Mouse (Mus musculus) intestine, embryonic 15.5 days (tissue): ENCODE data around the gene Ghr. TPM values are rescaled to one million over a fixed set of nuclear protein-coding genes. Genes with fewer than 3 reads are reported as not detected.

Experiments
- ATAC-seq: fragments of 200-750 bp; cut with Nextera tagmentation; 2 replicates; pipeline ENCODE4 v1.8.0; 2017; ENCODE audit warnings: moderate TSS enrichment, moderate library complexity
- H3K27ac ChIP-seq: fragments of 300-500 bp; sonication (generic); 2 replicates; pipeline ENCODE4 v1.5.1; 2015; ENCODE audit warnings: mild to moderate bottlenecking, inconsistent platforms
- H3K27me3 ChIP-seq: fragments of 300-500 bp; sonication (generic); replicated peaks from 2 replicates; pipeline ENCODE4 v1.6.1; 2015; ENCODE audit warnings: inconsistent platforms
- H3K36me3 ChIP-seq: fragments of 300-500 bp; sonication (generic); 2 replicates; pipeline ENCODE4 v1.6.1; 2015; ENCODE audit warnings: inconsistent platforms
- H3K4me1 ChIP-seq: fragments of 300-500 bp; sonication (generic); replicated peaks from 2 replicates; pipeline ENCODE4 v1.6.1; 2015; ENCODE audit warnings: inconsistent platforms
- H3K4me2 ChIP-seq: fragments of 300-500 bp; sonication (generic); replicated peaks from 2 replicates; pipeline ENCODE4 v1.6.1; 2015; ENCODE audit warnings: mild to moderate bottlenecking, inconsistent platforms
- H3K4me3 ChIP-seq: fragments of 300-500 bp; sonication (generic); replicated peaks from 2 replicates; pipeline ENCODE4 v1.5.1; 2015; ENCODE audit warnings: inconsistent platforms
- H3K9ac ChIP-seq: fragments of 300-500 bp; sonication (generic); 2 replicates; pipeline ENCODE4 v1.6.1; 2015; ENCODE audit warnings: inconsistent platforms
- H3K9me3 ChIP-seq: fragments of 300-500 bp; sonication (generic); 2 replicates; pipeline ENCODE4 v1.6.1; 2016; ENCODE audit warnings: inconsistent platforms
- WGBS: fragments of 180-500 bp; shearing (Covaris S2); methylation state at CpG from one replicate; pipeline ENCODE4 v1.1.7; 2015; 5-methylcytosine and 5-hydroxymethylcytosine counted together
- polyA plus RNA-seq: library from polyadenylated mRNA; unstranded; fragments of >200 nt; fragmentation: Nextera tagmentation; extraction: Ambion mirVana; gene quantifications from 2 replicates; pipeline ENCODE4 v1.2.1, GENCODE M21; 2015

Gene Ghr
- polyA plus RNA-seq, 1 experiment from 2014 or later: 111 TPM

DNA sequence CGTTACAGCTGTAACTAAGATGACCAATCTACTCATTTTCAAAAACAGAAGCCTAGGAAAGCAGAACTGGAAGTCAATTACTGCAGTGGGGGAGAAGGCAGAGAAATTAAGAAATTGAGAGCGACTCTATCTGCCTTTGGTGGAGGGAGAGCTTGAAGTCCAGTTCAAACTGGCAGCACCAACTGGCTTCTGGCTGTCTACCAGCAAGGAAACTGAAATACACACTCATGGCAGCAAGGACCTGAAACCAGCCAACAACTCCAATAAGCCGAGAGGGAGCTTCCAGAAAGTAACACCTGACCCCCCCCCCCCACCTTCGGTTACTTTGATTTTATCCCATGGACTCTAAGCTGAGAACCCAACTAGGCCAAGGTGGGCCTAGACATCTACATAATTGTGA lies 114.1 kb downstream of the Ghr start:
- Histone ChIP-seq H3K9ac (no peak overlapping the region), H3K27ac (no peak overlapping the region), H3K27me3 (no peaks in the 10 kb centered on the region), H3K4me1 (peaks cover 5% of the 10 kb centered on the region; the same call in 1 of the 2 replicates), H3K4me2 (no peak overlapping the region), H3K9me3 (no peaks in the 10 kb centered on the region), H3K36me3 (no peaks in the 10 kb centered on the region), H3K4me3 (no peak overlapping the region)
- WGBS: 93% methylated on average over 4 of the region's 4 CpGs
- no peak for ATAC-seq

DNA sequence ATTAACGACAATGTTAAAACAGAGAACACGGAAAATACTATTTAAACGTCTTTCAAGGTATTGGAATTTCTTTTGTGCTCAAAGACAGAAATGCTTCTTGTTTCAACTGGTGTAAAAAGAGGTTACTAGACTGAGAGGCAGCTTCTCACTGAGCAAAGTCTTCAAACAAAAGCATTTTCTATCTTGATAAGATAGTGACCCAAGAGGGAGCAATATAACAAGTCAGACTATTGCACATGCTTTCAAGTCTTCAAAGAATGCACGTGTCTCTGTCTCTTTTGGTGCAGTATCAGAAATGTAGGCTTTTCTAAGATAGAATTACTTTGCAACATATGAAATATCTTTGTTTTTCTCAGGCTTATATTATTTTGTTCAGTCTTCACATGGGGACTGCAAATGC lies 116.7 kb downstream of the Ghr start:
- 66% methylated on average over 4 of the region's 4 CpGs for WGBS
- H3K4me3 ChIP-seq: no peak overlapping the region
- H3K27ac ChIP-seq: no peak overlapping the region
- H3K36me3 ChIP-seq: no peaks in the 10 kb centered on the region
- H3K9me3 ChIP-seq: no peaks in the 10 kb centered on the region
- H3K4me1 ChIP-seq: peaks cover 5% of the 10 kb centered on the region; the same call in 1 of the 2 replicates
- peak; percentile 54; the same call in 1 of the 2 replicates for ATAC-seq
- no peaks in the 10 kb centered on the region for H3K27me3 ChIP-seq
- no peak overlapping the region for H3K9ac ChIP-seq
- H3K4me2 ChIP-seq: no peak overlapping the region

DNA sequence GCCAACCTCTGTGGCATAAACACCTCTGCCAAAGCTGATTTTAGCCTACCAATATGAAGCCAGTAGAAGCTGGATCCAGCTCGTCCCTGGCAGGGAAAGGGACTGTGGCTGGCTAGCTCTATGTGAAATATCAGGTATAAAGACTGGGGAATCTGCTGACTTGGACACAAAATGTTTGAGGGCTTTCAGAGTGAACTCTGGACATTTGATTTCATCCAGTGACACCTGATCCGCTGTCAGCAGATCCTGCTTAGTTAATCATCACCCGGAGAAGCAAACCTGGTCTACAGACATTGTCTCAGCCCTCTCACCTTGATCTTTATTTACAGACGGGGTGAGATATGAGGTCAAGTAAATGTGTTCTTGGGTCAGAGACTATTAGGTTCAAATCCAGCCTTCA lies 118.5 kb downstream of the Ghr start:
- ATAC-seq: peak; percentile 92
- Histone ChIP-seq H3K9ac (no peak overlapping the region), H3K9me3 (no peaks in the 10 kb centered on the region), H3K27me3 (no peaks in the 10 kb centered on the region), H3K4me2 (no peak overlapping the region), H3K4me1 (peaks cover 5% of the 10 kb centered on the region; the same call in 1 of the 2 replicates), H3K27ac (peak overlapping the region; percentile 41), H3K4me3 (no peak overlapping the region), H3K36me3 (no peaks in the 10 kb centered on the region)
- 66% methylated on average over 4 of the region's 4 CpGs for WGBS

DNA sequence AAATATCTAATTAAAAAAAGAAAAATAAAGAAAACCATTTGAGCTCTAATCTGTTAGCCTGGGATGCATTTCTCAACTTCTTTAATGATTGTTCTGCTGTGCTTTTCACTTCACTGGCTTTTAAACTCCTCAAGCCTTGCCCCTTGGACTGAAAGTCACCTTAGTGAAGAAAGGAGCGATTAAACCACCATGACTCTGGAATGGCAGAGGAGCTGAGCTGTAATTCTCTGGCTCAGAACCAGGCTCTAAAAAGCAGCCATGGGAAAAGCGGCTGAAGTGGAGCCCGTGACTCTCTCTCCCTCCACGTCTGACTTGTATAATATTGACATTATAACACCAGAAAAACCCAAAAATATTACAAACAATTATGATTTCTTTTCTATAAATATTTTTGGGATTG lies 126.7 kb downstream of the Ghr start:
- H3K36me3 ChIP-seq: no peaks in the 10 kb centered on the region
- H3K4me1 ChIP-seq: no peaks in the 10 kb centered on the region
- ATAC-seq: no peak
- no peak overlapping the region for H3K4me3 ChIP-seq
- H3K9me3 ChIP-seq: no peaks in the 10 kb centered on the region
- no peak overlapping the region for H3K27ac ChIP-seq
- H3K27me3 ChIP-seq: no peaks in the 10 kb centered on the region
- H3K4me2 ChIP-seq: no peak overlapping the region
- H3K9ac ChIP-seq: no peak overlapping the region
- 78% methylated on average over 4 of the region's 4 CpGs for WGBS

DNA sequence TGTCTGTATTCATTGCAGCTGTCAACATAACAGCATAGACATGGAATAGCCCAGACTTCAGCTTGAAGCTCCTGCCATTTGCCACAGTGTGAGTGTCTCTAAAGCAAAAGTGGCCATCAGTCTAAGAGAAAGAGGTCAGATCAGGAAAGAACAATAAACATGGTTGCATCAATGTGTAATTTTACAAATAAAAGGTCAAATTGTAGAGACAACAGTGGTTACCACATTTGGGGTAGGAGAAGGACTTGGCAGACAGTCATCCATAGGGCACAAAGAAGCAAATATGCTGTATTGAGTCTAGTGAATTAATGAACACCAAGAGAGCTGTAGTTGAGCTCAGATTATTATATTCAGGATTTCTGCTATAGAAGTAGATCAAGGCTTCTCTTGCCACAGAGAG lies 127.7 kb downstream of the Ghr start:
- H3K4me2 ChIP-seq: no peak overlapping the region
- no peaks in the 10 kb centered on the region for H3K4me1 ChIP-seq
- no peak for ATAC-seq
- H3K9ac ChIP-seq: no peak overlapping the region
- no peak overlapping the region for H3K27ac ChIP-seq
- no peaks in the 10 kb centered on the region for H3K9me3 ChIP-seq
- H3K36me3 ChIP-seq: no peaks in the 10 kb centered on the region
- H3K4me3 ChIP-seq: no peak overlapping the region
- no peaks in the 10 kb centered on the region for H3K27me3 ChIP-seq

DNA sequence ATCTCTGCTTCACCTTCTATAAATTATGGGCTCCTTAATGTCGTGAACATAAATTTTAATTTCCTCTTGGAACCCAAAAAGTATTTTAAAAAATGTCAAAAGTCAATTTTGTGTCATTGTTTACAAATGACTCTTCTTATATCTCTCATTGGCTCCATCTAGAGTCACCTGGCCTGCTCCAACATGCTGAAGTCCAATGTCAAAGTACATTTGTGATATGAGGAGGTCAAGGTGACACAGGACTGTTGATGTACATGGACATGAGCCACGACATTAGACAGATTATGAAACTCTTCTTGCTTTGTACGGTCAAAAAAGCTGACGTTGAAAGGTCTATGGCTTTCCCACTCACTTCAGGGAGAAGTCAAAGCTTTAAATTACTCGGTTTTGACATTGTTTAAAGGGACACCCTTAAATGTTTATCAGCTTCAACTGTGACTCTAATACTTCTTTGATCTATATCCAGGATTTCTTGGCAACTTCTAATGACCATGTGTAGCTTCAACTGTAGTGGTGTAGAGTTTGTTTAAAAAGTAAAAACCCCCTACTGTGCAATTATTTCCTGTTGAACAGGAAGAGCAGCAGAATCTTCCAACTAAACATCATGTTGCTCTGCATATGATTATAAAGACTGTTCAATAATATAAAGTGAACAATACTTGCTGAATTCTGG lies 131.1 kb downstream of the Ghr start:
- 70% methylated on average over 5 of the region's 5 CpGs for WGBS
- Histone ChIP-seq H3K4me1 (no peaks in the 10 kb centered on the region; the same call in 1 of the 2 replicates), H3K4me2 (no peak overlapping the region), H3K36me3 (no peaks in the 10 kb centered on the region), H3K4me3 (no peak overlapping the region), H3K27ac (no peak overlapping the region), H3K27me3 (no peaks in the 10 kb centered on the region), H3K9me3 (no peaks in the 10 kb centered on the region), H3K9ac (no peak overlapping the region)
- ATAC-seq: no peak

DNA sequence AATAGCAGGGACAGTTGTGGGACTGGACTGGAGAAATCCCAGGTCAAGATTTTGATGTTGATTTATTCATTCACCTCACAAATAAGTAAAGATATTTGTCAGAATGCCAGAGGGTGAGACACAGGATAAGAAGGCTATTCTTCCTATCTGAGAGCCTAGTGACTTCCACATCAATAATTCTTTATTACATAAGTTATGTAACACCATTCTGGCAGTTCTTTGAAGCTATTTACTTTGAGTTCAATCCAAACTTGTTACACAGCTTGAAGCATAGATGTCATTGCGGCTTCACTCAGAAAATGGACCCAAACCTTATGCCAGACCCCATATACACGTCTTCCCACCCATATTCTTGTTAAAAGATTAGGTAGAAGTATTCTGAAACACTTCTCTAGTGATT lies 133.7 kb downstream of the Ghr start:
- H3K4me3 ChIP-seq: no peak overlapping the region
- no peak for ATAC-seq
- H3K36me3 ChIP-seq: no peaks in the 10 kb centered on the region
- H3K27ac ChIP-seq: no peak overlapping the region
- 76% methylated on average over 2 of the region's 2 CpGs for WGBS
- H3K27me3 ChIP-seq: no peaks in the 10 kb centered on the region
- no peaks in the 10 kb centered on the region; the same call in 1 of the 2 replicates for H3K4me1 ChIP-seq
- H3K9ac ChIP-seq: no peak overlapping the region
- H3K9me3 ChIP-seq: no peaks in the 10 kb centered on the region
- H3K4me2 ChIP-seq: no peak overlapping the region

DNA sequence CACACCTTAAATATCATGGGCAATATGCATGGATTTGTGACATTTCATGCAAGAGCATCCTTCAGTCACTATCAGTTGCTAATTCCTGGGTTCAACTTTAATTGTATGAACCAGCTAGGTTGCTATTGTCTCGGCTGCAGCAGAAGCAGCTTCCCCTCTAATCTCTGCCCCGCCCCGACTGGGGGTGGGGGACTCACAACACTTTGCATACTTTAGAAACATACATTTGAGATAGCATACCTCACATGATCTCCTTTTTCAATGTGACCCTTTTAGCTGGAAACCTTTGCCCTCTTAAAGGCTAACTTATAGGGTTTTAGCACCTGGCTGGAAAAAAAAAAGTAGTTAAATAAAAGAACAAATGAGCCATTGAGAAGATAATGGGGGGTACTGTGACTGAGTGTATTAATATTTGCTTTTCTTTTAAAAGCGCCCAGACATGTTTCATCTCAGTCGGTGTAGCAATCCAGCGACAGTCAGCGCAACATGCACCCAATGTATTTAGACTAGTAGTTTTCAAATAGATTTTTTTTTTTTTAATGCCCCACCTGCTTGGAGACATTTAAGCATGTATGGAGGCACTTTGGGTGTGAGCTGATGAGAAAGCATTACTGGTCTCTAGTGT lies 137.9 kb downstream of the Ghr start:
- ATAC-seq: peak; percentile 54
- Histone ChIP-seq H3K27ac (no peak overlapping the region), H3K27me3 (no peaks in the 10 kb centered on the region), H3K9ac (no peak overlapping the region), H3K4me2 (no peak overlapping the region), H3K36me3 (no peaks in the 10 kb centered on the region), H3K4me3 (no peak overlapping the region), H3K9me3 (no peaks in the 10 kb centered on the region), H3K4me1 (no peaks in the 10 kb centered on the region; the same call in 1 of the 2 replicates)
- WGBS: 54% methylated on average over 7 of the region's 7 CpGs

DNA sequence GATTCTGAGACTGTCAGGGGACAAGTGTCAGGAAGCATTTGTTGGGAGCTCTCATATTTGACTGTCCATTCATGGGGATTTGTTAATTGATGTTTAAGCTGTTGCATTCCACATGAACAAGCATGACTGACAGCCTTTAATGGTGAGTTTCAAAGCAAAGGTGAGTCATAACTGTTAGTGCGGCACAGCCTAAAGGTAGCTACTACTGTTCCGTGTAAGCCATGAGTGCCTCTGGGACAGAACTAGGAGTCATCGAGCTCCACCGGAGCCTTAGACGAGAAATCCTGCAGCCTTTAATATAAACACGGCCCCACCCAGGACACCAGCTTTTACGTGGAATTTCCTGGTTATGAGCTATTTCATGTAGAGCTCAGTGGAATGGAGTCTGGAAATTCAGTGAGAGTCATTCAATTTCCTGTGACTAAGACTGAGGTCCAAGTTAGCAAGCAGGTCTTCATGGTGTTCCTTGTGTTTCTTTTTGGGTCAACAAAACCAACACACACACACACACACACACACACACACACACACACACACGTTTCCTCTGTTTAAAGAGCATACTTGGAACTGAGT lies 138.8 kb downstream of the Ghr start:
- Histone ChIP-seq H3K9ac (no peak overlapping the region), H3K27ac (no peak overlapping the region; the same call in 1 of the 2 replicates), H3K9me3 (no peaks in the 10 kb centered on the region), H3K4me2 (no peak overlapping the region), H3K27me3 (no peaks in the 10 kb centered on the region), H3K4me3 (no peak overlapping the region), H3K36me3 (no peaks in the 10 kb centered on the region), H3K4me1 (no peaks in the 10 kb centered on the region; the same call in 1 of the 2 replicates)
- 55% methylated on average over 8 of the region's 8 CpGs for WGBS
- ATAC-seq: no peak

DNA sequence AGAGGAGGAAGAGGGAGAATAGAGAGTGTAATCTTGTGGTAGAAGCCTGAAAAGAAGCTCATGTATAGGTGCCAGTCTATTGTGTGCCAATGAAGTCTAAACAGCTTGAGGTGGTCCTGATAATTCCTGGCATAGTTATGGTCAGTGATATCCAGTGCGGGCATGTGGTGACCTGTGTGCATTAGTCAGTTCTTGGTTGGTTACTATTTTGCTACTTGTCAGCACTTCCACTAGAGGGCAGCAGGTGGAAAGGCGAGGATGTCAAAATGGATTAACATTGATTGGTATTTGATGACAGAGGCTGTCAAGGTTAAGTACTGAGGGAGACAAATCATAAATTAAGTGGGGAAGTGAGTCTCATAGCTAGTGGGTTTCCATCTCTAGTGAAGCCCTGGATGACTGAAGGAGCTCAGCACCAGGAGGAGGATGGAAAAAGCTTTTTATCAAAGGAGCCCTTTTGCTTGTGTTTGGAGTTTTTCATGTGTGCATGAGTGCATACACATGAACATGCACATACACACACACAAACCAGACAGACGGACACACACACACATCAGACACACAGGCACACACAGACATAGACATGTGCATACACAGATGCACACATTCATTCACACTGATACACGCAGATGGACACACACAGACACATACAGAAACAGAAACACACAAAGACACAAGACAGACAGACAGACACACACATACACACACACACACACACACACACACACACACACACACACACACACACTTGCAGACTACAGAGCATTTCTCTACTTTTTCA lies 141.6 kb downstream of the Ghr start:
- no peak overlapping the region for H3K9ac ChIP-seq
- H3K36me3 ChIP-seq: no peaks in the 10 kb centered on the region
- H3K27ac ChIP-seq: no peak overlapping the region
- H3K4me1 ChIP-seq: no peaks in the 10 kb centered on the region
- H3K4me3 ChIP-seq: no peak overlapping the region
- no peak overlapping the region for H3K4me2 ChIP-seq
- H3K9me3 ChIP-seq: no peaks in the 10 kb centered on the region
- H3K27me3 ChIP-seq: no peaks in the 10 kb centered on the region
- WGBS: 62% methylated on average over 4 of the region's 4 CpGs
- ATAC-seq: no peak

DNA sequence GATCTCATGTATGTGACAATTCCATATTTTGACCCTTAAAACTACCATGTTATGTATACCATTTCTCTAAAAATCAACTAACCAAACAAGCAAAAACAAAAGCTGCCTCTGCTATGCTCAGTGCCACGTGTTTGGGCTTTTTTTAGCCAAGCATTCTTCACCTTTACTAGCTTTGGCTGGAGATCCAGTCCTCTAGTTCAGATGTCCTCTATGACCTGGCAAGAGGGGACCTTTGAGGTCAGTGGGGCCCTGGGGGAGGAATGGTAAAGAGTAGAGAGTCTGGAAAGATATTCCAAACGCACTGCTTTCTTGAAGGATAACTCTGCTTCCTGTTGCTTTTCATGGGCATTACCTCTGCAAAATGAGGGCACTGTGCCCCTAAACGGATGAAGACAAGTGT lies 145.9 kb downstream of the Ghr start:
- ATAC-seq: no peak
- Histone ChIP-seq H3K4me2 (no peak overlapping the region), H3K9ac (no peak overlapping the region), H3K27ac (no peak overlapping the region), H3K4me1 (peaks cover 6% of the 10 kb centered on the region; the same call in 1 of the 2 replicates), H3K4me3 (no peak overlapping the region), H3K9me3 (no peaks in the 10 kb centered on the region), H3K27me3 (no peaks in the 10 kb centered on the region), H3K36me3 (no peaks in the 10 kb centered on the region)
- 75% methylated on average over 3 of the region's 3 CpGs for WGBS

DNA sequence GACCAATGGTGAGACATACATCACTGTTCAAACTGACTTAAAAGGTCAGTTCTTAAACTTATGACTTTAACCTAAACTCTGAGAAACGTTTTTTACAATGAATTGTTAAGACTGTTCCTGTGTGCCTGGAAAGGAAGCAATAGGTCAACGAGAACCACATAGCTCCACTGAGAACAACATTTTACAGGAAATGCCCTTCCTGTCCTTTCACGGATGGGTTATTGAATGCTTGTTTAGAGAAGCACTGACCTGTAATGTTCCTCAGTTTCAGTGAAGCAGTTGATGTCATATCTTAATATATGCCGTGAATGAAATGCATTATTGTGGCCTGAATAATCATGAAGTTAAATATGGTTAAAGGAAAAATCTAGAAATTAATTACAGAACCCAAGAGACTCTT lies 147.7 kb downstream of the Ghr start:
- H3K4me3 ChIP-seq: no peak overlapping the region
- peaks cover 6% of the 10 kb centered on the region; the same call in 1 of the 2 replicates for H3K4me1 ChIP-seq
- no peaks in the 10 kb centered on the region for H3K36me3 ChIP-seq
- no peaks in the 10 kb centered on the region for H3K27me3 ChIP-seq
- no peak overlapping the region for H3K4me2 ChIP-seq
- 33% methylated on average over 4 of the region's 4 CpGs for WGBS
- no peak for ATAC-seq
- H3K9me3 ChIP-seq: no peaks in the 10 kb centered on the region
- H3K9ac ChIP-seq: no peak overlapping the region
- H3K27ac ChIP-seq: no peak overlapping the region
